Mouse (Mus musculus): Measurements from ENCODE around the gene Usp46.
A peak's percentile ranks its signal among the peaks of the same experiment; 100 is the strongest.

Gene Usp46

DNA sequence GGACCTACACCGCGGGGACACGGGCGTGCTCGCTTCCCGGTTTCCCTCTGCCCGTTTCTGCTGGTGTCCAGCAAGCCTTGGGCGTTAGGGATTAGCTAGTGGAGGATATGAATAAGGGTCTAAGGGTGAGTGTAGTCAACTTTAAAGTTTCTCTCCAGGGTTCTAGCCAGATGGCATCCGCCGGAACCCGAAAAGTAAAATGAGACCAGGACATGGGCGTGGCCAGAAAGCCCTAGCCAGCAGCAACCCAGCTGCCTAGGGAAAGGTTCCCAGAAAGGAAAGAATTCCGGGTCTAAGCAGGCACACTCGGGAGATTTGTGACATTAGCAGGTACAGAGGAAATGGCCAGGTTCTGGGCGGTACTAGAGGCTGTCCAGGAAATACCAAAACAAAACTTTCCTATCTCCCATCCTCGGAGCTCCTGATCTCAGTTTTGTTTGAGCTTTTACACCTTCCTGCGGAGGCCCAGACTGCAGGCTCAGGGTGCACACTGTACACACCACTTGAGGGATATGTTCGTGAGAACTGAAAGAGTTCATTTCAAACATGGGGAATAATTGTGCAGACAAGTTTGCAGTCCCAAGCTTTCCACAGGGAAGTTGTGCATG lies 587 bp upstream of the Usp46 start:
- peak; percentile 44 for DNase-seq (ENCODE audit: low read depth, low spot score)

- DNase-seq (ENCODE audit: low read depth, low spot score), result no peak
Measured at GRCm38 (mm10) chr5:74067346-74067745, 885 bp downstream of the Usp46 start.

DNA sequence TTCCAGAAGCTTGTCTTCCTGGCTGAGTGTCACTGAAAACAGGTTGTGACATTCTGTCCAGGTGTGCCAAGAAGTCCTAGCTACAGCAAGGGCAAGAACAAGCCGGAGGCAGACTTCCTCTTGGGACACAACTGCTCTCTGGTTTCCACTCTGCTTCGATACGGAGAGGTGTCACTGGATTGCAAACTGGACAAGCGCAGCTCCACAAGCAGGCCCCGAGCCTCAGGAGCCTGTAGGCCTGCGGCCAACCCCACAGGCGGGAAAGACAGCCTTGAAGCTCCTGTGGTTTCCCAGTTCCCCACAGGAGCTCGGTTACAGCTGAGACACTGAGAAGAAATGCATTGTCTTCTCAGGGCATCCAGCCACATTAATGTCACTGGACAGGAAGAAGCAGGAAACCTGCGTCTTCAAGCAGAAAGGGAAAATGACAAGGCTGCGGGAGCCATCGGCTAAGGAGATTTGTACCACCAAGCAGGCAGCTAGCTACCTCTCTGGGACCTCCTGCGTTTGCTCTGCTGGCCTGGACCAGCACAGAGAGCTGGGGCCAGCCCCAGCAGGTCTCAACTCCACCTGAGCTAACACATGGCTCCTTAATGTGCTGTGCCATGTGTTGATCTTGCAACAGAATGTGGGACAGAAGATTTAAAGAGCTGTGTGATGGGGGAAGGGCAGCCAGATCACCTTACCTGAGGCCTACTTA lies 1.7 kb downstream of the Usp46 start:
- DNase-seq (ENCODE audit: low read depth, low spot score), result peak; percentile 17

DNA sequence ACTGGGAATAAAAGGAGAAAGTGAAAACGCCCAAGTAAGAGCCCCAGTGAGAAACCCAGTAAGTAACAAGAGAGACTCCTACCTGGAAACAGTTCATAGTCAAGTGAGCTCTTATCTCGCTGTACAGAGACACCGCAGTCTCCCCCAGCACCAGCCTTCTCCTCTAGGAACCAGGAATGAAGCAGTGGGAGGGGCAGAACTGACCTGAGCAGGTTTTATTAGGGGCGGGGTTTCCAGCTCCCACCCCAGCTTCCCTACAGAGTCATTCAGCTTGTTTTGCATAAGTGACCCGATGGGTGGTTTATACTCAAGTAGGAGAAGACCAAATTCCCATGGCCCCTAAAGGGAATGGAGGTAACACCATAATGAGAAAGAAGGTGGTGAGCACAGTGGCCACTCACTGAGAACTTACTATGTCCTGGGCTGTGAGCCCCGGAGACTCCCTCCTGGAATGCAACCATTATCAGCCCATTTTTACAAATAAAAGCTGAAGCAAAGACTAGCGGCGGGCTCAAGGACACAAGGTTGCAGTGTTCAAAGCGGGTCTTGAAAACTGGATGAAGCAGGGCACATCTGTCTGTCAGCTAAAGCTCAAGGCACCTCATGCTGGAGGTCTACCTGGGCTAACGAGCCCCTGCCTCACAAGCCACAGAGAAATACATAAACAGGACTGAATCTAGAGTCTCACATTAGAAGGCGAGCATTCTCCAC lies 2.5 kb downstream of the Usp46 start:
- peak; percentile 78 for DNase-seq (ENCODE audit: low read depth, low spot score)

DNA sequence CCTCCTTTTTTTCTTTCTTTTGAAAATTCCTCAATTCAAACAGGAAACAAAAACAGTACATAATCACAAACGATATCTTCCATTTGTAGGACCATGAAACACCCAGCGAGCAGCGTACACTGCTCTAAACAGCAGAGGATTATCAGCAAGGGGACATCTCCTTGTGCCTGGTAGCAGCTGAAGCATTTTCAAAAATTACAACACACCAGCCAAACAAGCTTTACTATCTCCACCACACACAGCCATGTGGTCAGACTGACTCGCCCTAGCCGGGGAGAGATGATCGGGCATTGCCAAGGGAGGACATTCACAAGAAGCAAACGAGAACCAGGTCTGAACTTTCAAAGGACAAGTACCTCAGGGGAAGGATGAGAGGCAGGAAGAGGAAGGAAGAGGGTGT lies 3.4 kb downstream of the Usp46 start:
- DNase-seq (ENCODE audit: low read depth, low spot score), result peak; percentile 56

DNA sequence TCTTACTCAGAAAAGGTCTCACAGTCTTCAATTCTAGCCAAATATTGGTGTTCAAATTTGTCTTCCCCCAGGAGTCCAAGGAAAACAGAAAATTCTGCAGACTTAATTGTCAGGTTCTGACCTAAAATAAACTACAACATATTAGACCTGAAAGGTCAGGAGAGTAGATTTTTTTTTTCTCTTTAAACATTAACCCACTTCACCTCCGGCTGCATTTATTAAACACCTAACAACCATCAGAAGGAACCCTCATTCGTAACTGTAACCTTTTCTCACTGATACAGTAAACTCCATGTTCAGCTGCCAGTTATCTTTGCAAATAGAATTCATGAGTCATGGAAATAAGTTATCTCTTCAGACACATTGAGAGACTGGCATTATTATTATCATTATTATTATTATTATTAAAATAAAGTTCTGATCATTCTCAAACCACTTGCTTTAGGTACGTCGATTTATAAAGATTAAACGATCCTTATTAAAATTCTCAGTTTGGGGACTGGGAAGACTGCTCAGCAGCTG lies 4.9 kb downstream of the Usp46 start:
- peak; percentile 56 for DNase-seq (ENCODE audit: low read depth, low spot score)

GRCm38 (mm10) chr5:74062266-74062665 lies 6.0 kb downstream of the Usp46 start:
- no peak for DNase-seq (ENCODE audit: low read depth, low spot score)

GRCm38 (mm10) chr5:74061408-74062047 lies 6.7 kb downstream of the Usp46 start:
- no peak for DNase-seq (ENCODE audit: low read depth, low spot score)

DNA sequence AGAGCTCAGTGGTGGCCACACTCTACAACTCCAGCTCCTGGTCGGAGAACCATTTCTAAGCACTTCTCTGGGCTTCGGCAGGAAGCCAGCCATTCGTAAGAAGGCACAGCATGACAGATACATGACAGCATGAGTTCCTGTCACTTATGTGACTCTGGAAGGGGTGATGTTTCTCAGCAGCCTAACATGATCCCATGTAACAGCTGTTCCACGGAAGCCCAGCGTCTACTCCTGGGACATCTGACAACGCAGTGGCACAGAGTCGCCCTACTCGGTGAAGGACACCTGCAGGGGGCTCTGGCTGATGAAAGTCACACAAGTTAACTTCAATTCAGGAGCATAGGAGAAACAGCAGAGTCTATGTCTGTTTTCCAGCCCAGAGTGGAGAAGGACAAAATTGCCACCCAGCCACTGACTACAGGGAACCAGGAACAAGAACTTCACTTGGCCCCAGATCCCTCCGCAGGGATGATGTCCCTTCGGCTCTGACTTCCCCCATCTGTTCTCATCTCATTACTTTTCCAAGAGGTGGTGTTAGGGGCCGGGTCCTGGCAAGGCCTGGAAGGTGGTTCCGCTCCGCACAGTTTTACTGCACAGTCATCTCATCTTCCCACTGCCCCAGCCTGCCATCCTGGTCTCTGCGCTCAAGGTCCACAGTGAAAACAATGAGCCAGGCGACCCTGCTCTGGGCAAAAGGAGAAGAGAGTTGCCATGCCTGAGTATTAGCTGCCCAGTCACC lies 15.9 kb downstream of the Usp46 start:
- DNase-seq (ENCODE audit: low read depth, low spot score), result no peak

DNA sequence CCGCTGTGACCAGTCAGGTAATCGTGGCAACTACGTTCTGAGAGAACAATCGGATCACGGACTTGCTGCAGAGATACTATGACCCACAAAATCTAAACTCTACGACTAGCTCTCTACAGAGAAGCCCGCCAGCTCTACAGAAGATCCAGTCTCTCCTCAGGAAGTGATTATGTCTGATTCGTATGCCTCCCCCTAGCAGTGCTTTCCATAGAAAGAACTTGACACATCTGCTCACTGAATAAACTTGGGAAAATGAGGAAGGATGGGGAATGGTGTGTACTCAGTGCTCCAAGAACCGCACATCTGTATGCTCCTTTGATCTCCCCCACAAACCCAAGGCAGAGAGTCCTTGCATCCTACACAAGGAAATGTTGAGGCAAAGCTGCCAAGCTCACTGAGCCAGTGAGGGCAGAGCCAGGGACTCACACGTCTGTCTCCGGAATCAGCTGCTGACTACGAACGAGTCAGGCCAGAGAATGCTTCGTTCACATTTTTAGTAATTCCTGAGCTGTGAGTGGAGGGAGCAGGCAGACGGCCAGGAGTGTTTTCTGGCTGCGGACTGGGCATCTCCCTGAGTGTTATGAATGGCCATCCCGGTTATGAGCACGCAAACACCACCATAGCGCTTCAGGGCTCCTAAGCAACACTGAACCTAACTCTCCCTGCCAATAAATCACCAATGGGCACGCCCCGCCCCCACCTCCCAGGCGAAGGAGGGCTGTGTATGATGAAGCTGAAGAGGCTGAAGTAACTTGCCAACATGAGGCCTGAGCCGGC lies 16.6 kb downstream of the Usp46 start:
- no peak for DNase-seq (ENCODE audit: low read depth, low spot score)

DNA sequence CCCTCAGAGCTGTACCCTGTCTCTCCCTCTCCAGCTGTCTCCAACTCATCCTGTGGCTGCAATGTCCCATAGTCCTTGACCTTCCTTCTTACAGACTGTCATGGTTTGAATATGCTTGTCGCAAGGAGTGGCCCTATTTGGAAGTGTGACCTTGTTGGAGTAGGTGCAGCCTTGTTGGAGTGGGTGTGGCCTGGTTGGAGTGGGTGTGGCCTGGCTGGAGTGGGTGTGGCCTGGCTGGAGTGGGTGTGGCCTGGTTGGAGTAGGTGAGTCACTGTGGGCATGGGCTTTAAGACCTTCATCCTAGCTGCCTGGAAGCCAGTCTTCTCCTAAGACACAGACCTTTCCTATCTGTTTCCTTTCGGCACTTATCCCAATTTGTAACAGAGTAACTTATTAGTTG lies 17.3 kb downstream of the Usp46 start:
- DNase-seq (ENCODE audit: low read depth, low spot score), result peak; percentile 60

GRCm38 (mm10) chr5:74048846-74049495 lies 19.3 kb downstream of the Usp46 start:
- DNase-seq (ENCODE audit: low read depth, low spot score), result no peak

DNA sequence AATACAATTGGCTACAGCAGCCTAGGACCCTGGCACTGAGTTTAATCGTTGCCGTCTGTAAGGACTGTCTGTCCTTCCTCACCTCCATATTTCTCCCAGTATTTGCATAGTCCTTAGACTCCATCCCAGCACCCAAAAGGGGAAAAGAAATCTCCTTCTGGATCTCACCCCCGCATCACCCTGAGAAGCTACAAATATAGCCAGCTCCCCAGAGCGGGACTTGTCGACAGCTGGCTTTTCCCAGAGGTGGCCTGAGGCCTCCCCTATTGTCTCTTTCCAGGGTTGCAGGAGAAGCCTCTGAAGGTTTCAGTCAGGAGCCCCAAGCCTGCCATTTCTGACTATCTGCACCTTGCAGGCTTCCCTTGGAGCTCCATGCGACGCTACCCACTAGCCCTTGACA lies 23.6 kb downstream of the Usp46 start:
- no peak for DNase-seq (ENCODE audit: low read depth, low spot score)

DNA sequence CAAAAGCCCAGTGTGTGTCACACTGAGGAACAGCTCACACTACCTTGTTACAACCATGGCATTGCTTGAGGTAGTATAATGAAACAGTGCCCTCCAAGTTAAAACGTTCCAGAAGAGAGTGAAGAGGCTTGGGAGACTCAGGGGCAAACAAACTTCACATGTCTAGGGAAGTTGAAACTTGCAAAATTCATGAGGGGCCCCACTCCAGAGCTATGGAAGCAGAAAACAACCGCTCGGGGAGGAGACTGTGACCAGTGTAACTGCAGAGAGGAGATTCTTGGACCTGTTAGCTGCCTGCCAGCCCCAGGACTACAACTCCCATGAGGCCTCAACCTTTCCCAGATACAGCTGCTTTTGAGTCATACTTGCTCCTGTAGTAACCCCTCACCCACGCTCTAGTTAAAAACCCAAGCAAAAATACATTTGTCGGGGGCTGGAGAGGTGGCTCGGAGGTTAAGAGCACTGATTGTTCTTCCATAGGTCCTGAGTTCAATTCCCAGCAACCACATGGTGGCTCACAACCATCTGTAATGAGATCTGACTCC lies 25.4 kb downstream of the Usp46 start:
- no peak for DNase-seq (ENCODE audit: low read depth, low spot score)

- DNase-seq (ENCODE audit: low read depth, low spot score), result no peak
Measured at GRCm38 (mm10) chr5:74040541-74040940, 27.7 kb downstream of the Usp46 start.

- DNase-seq (ENCODE audit: low read depth, low spot score), result no peak
Measured at GRCm38 (mm10) chr5:74035454-74035853, 32.8 kb downstream of the Usp46 start.

GRCm38 (mm10) chr5:74034177-74034576 lies 34.1 kb downstream of the Usp46 start:
- DNase-seq (ENCODE audit: low read depth, low spot score), result no peak

- DNase-seq (ENCODE audit: low read depth, low spot score), result no peak
Measured at GRCm38 (mm10) chr5:74029787-74030186, 38.4 kb downstream of the Usp46 start.

DNA sequence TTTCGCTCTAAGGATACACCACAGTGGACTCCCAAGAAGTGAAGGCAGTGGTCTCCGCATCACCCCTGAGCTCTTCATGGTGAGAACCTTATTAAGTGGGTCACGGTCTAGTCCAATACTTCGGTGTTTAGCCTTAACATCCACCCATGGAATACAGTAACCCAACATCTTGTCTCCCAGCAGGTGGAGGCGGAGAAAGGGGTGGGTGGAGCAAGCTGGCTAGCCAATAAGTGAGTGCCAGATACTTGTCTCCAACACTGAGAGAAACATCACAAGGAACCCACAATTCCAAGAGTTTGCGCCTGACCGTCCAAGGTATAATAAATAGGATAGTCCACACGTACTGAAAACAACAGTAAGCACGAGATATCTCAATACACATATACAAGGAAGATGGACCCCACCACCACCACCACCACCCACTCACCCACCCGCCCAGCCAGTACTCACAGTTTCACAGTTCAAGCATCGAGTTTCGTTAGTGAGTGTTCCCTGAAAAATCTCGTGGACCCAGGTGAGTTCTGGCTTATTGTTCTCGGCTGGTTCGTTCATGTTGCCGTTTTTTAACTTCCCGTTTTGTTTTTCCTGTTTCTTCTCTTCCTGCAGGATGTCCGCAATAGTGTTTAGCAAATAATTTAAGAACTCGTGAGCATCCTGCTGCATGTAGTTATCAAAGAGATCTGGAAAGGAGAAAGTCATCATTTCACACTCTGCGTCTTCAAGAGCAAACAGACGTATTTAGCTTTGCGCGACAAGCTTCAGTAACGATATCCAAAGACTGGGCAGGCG lies 39.3 kb downstream of the Usp46 start:
- DNase-seq (ENCODE audit: low read depth, low spot score), result no peak

Measured in c-Kit-negative CD71-positive TER-119-positive erythroid progenitor cells, embryonic 14.5 days (primary cell).